Mouse (Mus musculus): ENCODE data around the gene Nucb1. TPM values are rescaled to one million over a fixed set of nuclear protein-coding genes. Genes with fewer than 3 reads are reported as not detected.
A peak's percentile ranks its signal among the peaks of the same experiment; 100 is the strongest.
"Not testable (repeated sequence)": the region's sequence is repeated elsewhere in the genome, so short reads cannot be mapped to it uniquely, and the experiment has no call there.

Nucb1 gene
- polyA plus RNA-seq, 1 experiment from 2014 or later = 734 TPM

- 14% methylated on average over 34 of the region's 38 CpGs for WGBS (ENCODE audit: missing documents)
- peak within 1 kb of the TSS; percentile 79 for H3K4me3 ChIP-seq (ENCODE audit: inconsistent target)
- peak within 1 kb of the TSS; percentile 49 for H3K27ac ChIP-seq
- H3K36me3 ChIP-seq (ENCODE audit: inconsistent target) = peaks cover 6% of the 10 kb centered on the region; the same call in 1 of the 2 replicates
- no peaks in the 10 kb centered on the region for H3K79me2 ChIP-seq (ENCODE audit: inconsistent target)
Observed at GRCm38 (mm10) chr7:45488293-45489204, 21.7 kb downstream of the Nucb1 start, which contains the start of gene Dhdh. TSS of gene Dhdh (minus strand) at chr7:45488805.

- H3K79me2 ChIP-seq (ENCODE audit: inconsistent target) = no peaks in the 10 kb centered on the region
- peak overlapping the region; percentile 79 for H3K4me3 ChIP-seq (ENCODE audit: inconsistent target)
- peak overlapping the region; percentile 49 for H3K27ac ChIP-seq
- 63% methylated on average over 11 of the region's 11 CpGs for WGBS (ENCODE audit: missing documents)
- no peaks in the 10 kb centered on the region for H3K36me3 ChIP-seq (ENCODE audit: inconsistent target)
Observed at GRCm38 (mm10) chr7:45487861-45488292, 22.3 kb downstream of the Nucb1 start.

DNA sequence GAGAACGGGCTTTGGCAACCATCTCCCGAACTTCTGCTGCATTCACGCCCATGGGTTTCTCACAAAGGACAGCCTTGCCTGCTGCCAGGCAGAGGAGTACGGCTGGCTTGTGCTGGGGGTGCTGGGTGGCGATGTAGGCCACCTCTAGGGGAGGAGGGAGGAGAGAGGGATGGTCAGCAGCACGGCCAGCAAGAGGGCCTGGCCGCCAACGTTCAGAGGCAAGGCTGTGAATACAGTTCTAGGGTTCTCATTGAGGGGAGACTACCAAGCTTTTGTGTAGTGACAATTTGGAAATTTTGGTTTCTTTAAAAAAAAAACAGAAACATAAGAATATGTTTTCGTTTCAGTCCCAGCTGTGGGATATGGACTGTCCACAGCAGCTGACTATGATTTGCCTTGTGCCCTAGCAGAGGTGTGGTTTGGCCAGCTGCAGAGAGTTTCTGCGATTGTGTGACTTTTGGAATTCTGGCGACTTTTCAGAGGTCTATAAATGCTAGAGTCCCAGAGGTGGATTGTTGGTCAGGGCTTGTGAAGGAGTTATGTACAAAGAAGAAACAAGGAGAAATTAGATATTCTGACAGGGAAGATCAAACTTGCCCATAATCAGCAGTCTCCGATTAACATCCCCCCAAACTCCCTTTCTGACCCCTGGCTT, 23.3 kb downstream of the Nucb1 start, which contains the start of gene Gm45808:
Gene Gm45808 (minus strand): TSS at position 51 of the 655 bp plus-strand sequence.
- no peak within 1 kb of the TSS for H3K27ac ChIP-seq
- no peak within 1 kb of the TSS for H3K4me3 ChIP-seq (ENCODE audit: inconsistent target)
- 94% methylated on average over 12 of the region's 12 CpGs for WGBS (ENCODE audit: missing documents)
- H3K36me3 ChIP-seq (ENCODE audit: inconsistent target) = no peaks in the 10 kb centered on the region
- H3K79me2 ChIP-seq (ENCODE audit: inconsistent target) = no peaks in the 10 kb centered on the region

- WGBS (ENCODE audit: missing documents) = 89% methylated on average over 7 of the region's 7 CpGs
- Histone ChIP-seq H3K27ac (no peak overlapping the region), H3K79me2 (ENCODE audit: inconsistent target) (no peaks in the 10 kb centered on the region), H3K36me3 (ENCODE audit: inconsistent target) (no peaks in the 10 kb centered on the region), H3K4me3 (ENCODE audit: inconsistent target) (no peak overlapping the region)
Observed at GRCm38 (mm10) chr7:45486158-45486557, 24.0 kb downstream of the Nucb1 start.

DNA sequence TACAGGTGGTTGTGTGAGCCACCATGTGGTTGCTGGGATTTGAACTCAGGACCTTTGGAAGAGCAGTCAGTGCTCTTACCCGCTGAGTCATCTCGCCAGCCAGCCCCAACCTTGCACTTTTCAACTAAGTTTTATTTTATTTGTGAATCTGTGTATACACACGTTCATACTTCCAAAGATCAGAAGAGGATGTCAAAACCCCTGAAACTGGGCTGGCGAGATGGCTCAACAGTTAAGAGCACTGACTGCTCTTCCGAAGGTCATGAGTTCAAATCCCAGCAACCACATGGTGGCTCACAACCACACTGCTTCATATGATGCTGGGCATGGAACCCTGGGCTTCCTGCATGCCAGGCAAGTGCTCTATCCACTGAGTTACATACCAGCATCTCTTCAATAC, 25.2 kb downstream of the Nucb1 start:
- not testable (repeated sequence) for H3K36me3 ChIP-seq (ENCODE audit: inconsistent target); H3K79me2 ChIP-seq (ENCODE audit: inconsistent target); H3K4me3 ChIP-seq (ENCODE audit: inconsistent target); H3K27ac ChIP-seq
- WGBS (ENCODE audit: missing documents) = 90% methylated on average over 5 of the region's 5 CpGs

GRCm38 (mm10) chr7:45482166-45482565, 28.0 kb downstream of the Nucb1 start:
- no peaks in the 10 kb centered on the region for H3K79me2 ChIP-seq (ENCODE audit: inconsistent target)

DNA sequence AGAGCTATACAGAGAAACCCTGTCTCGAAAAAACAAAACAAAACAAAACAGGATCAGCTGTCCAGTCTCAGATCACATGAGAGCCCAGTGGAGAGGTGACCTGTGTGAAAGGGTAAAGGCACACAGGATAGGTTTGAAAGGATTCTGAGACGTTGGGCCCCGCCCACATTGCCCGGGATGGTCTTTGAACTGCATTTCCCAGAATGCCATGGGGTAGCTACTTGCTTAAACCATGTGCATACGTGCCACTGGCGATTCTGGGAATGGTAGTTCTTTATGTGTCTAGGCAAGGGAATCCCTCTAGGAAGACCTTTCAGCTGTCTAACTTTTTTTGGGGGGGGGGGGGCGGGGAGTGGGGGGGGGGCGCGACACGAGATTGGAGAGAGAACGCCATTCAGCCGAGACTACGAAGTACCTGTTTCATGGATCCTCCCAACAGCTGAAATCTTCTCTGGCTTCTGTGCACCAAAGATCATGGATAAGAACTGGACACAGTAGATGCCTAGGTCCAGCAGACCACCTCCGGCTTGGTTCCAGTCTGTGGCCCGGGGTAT, 28.8 kb downstream of the Nucb1 start, which contains the start of gene Tulp2:
Gene Tulp2 (plus strand): TSS at position 504 of the 554 bp plus-strand sequence.
- Histone ChIP-seq H3K27ac (no peak within 1 kb of the TSS), H3K36me3 (ENCODE audit: inconsistent target) (peaks cover 9% of the 10 kb centered on the region; the same call in 1 of the 2 replicates), H3K79me2 (ENCODE audit: inconsistent target) (no peaks in the 10 kb centered on the region), H3K4me3 (ENCODE audit: inconsistent target) (no peak within 1 kb of the TSS)
- WGBS (ENCODE audit: missing documents) = 68% methylated on average over 15 of the region's 15 CpGs

More at GRCm38 (mm10) chr7:45482166-45482565, 28.0 kb downstream of the Nucb1 start:
- WGBS (ENCODE audit: missing documents) = 100% methylated on average over 1 of the region's 1 CpGs
- no peak overlapping the region for H3K27ac ChIP-seq
- no peak overlapping the region for H3K4me3 ChIP-seq (ENCODE audit: inconsistent target)
- peaks cover 9% of the 10 kb centered on the region; the same call in 1 of the 2 replicates for H3K36me3 ChIP-seq (ENCODE audit: inconsistent target)

DNA sequence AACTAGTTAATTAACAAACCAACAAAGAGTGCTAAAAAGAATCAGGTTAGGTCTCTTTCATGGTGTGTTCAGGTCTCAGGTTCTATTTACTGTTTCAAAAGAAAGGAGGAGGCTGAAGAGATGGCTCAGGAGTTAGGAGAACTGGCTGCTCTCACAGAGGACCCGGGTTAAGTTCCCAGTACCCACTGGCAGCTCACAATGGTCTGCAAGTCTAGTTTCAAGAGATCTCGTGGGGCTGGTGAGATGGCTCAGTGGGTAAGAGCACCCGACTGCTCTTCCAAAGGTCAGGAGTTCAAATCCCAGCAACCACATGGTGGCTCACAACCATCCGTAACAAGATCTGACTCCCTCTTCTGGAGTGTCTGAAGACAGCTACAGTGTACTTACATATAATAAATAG, 29.9 kb downstream of the Nucb1 start:
- not testable (repeated sequence) for H3K79me2 ChIP-seq (ENCODE audit: inconsistent target); H3K27ac ChIP-seq; H3K4me3 ChIP-seq (ENCODE audit: inconsistent target); H3K36me3 ChIP-seq (ENCODE audit: inconsistent target)
- 100% methylated on average over 1 of the region's 4 CpGs for WGBS (ENCODE audit: missing documents)

DNA sequence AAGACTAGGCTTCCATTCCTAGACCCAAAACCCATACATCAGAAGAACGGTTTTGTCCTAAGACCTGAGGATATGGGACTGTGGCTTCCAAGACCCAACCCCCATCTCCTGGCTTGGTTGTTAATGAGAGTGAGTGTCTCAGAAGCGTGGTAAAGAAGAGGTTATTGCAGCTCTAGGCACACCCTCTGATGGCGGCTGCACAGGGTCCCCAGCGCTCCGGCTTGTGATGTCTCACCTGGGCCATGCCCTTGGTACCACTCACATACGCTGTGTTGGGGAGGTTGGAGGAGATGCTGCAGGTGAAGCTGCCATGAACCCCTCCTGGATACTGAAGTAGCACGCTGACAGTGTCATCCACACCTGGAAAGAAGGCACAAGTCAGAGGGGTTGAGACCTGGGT, 31.4 kb downstream of the Nucb1 start:
- H3K36me3 ChIP-seq (ENCODE audit: inconsistent target) = peaks cover 9% of the 10 kb centered on the region; the same call in 1 of the 2 replicates
- no peaks in the 10 kb centered on the region for H3K79me2 ChIP-seq (ENCODE audit: inconsistent target)
- H3K27ac ChIP-seq = no peak overlapping the region
- WGBS (ENCODE audit: missing documents) = 98% methylated on average over 7 of the region's 7 CpGs
- H3K4me3 ChIP-seq (ENCODE audit: inconsistent target) = no peak overlapping the region

- Histone ChIP-seq H3K4me3 (ENCODE audit: inconsistent target) (no peak overlapping the region), H3K79me2 (ENCODE audit: inconsistent target) (no peaks in the 10 kb centered on the region), H3K27ac (no peak overlapping the region), H3K36me3 (ENCODE audit: inconsistent target) (peaks cover 9% of the 10 kb centered on the region; the same call in 1 of the 2 replicates)
- 43% methylated on average over 2 of the region's 3 CpGs for WGBS (ENCODE audit: missing documents)
Observed at GRCm38 (mm10) chr7:45477003-45477402, 33.2 kb downstream of the Nucb1 start.

- Histone ChIP-seq H3K27ac (no peak overlapping the region), H3K4me3 (ENCODE audit: inconsistent target) (no peak overlapping the region), H3K79me2 (ENCODE audit: inconsistent target) (no peaks in the 10 kb centered on the region), H3K36me3 (ENCODE audit: inconsistent target) (peaks cover 9% of the 10 kb centered on the region; the same call in 1 of the 2 replicates)
- WGBS (ENCODE audit: missing documents) = 82% methylated on average over 1 of the region's 1 CpGs
Observed at GRCm38 (mm10) chr7:45476453-45476852, 33.8 kb downstream of the Nucb1 start.

DNA sequence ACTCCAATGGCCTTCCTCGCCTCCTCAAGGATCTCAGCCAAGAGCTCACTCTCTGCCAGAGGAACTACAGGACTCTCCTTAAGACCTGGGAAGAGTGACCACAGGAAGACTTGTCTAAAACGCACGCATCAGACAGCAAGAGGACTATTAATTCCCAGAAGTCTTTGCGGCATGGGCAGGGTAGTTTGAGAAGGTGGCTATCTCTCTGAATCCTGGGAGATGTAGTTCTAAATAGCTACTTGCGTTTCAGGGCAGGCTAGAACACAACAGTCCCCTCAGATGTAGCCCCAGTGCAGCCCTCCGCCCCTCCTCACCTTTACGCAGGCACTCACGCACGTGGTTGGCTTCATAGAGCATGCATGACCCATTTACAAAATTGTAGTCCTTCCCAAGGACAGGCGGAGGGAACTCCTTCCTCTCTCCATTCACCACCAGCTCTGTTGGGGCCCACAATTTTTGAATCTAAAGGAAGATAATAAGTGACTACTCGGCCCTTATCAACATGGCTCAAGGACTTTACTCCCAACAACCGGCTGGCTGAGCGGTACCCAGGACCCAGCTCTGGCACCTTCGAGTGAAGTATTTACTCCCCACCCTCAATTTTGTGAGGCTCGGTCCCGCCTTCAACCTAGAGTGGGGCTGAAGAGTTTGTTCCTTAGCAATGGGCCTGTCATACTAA, 34.8 kb downstream of the Nucb1 start:
- WGBS (ENCODE audit: missing documents) = 93% methylated on average over 15 of the region's 16 CpGs
- no peak overlapping the region for H3K4me3 ChIP-seq (ENCODE audit: inconsistent target)
- H3K27ac ChIP-seq = no peak overlapping the region
- H3K36me3 ChIP-seq (ENCODE audit: inconsistent target) = peaks cover 9% of the 10 kb centered on the region; the same call in 1 of the 2 replicates
- H3K79me2 ChIP-seq (ENCODE audit: inconsistent target) = no peaks in the 10 kb centered on the region

GRCm38 (mm10) chr7:45470869-45471268, 39.3 kb downstream of the Nucb1 start:
- Histone ChIP-seq H3K4me3 (ENCODE audit: inconsistent target) (no peak overlapping the region), H3K27ac (no peak overlapping the region)
- 7% methylated on average over 3 of the region's 3 CpGs for WGBS (ENCODE audit: missing documents)

More at GRCm38 (mm10) chr7:45470869-45471268, 39.3 kb downstream of the Nucb1 start:
- Histone ChIP-seq H3K79me2 (ENCODE audit: inconsistent target) (peaks cover 6% of the 10 kb centered on the region), H3K36me3 (ENCODE audit: inconsistent target) (no peaks in the 10 kb centered on the region; the same call in 1 of the 2 replicates)

All from macrophage (primary cell).